Mouse (Mus musculus) ES-Bruce4 (cell line): ENCODE measurements around the gene Dclk1. TPM values are rescaled to one million over a fixed set of nuclear protein-coding genes. Genes with fewer than 3 reads are reported as not detected.
A peak's percentile ranks its signal among the peaks of the same experiment; 100 is the strongest.
"Not testable (repeated sequence)": the region's sequence is repeated elsewhere in the genome, so short reads cannot be mapped to it uniquely, and the experiment has no call there.

Experiments
- H3K27ac ChIP-seq: 2 replicates; pipeline ENCODE4 v1.5.1; 2012; ENCODE audit warnings: low read length, inconsistent platforms; ENCODE audit not compliant: insufficient read depth
- H3K27me3 ChIP-seq: 2 replicates; pipeline ENCODE4 v1.6.1; 2012; ENCODE audit warnings: mild to moderate bottlenecking, low read length, inconsistent platforms; ENCODE audit not compliant: control insufficient read depth, poor library complexity, insufficient read depth, severe bottlenecking
- H3K36me3 ChIP-seq: 2 replicates; pipeline ENCODE4 v1.6.1; 2012; ENCODE audit warnings: inconsistent platforms, mild to moderate bottlenecking, low read length, moderate library complexity; ENCODE audit not compliant: control insufficient read depth, poor library complexity, insufficient read depth, severe bottlenecking
- H3K4me1 ChIP-seq: one replicate; pipeline ENCODE4 v1.8.1; 2011; ENCODE audit warnings: low read length; ENCODE audit not compliant: control insufficient read depth, insufficient read depth
- H3K4me3 ChIP-seq: 2 replicates; pipeline ENCODE4 v1.5.1; 2011; ENCODE audit warnings: low read depth, mild to moderate bottlenecking, low read length
- H3K9ac ChIP-seq: 2 replicates; pipeline ENCODE4 v1.6.1; 2012; ENCODE audit warnings: low read depth, mild to moderate bottlenecking, inconsistent platforms; ENCODE audit not compliant: poor library complexity, severe bottlenecking
- H3K9me3 ChIP-seq: replicated peaks from 2 replicates; pipeline ENCODE4 v1.6.1; 2012; ENCODE audit warnings: mild to moderate bottlenecking, low read length, inconsistent platforms; ENCODE audit not compliant: control insufficient read depth, poor library complexity, insufficient read depth, severe bottlenecking
- CTCF ChIP-seq: IDR thresholded peaks from one replicate; pipeline ENCODE4 v1.8.1; 2011; ENCODE audit warnings: low read depth, low read length
- EP300 ChIP-seq: IDR thresholded peaks from 2 replicates; pipeline ENCODE4 v1.6.1; 2011; ENCODE audit warnings: low read depth, low read length; ENCODE audit not compliant: insufficient read depth
- POLR2A ChIP-seq: IDR thresholded peaks from one replicate; pipeline ENCODE4 v1.8.1; 2011; ENCODE audit warnings: low read length; ENCODE audit not compliant: insufficient read depth
- polyA plus RNA-seq: library from polyadenylated mRNA; stranded (reverse); fragments of >200 nt; gene quantifications from 2 replicates; pipeline ENCODE4 v1.2.4, GENCODE M21; 2011; ENCODE audit warnings: low read depth; ENCODE audit not compliant: missing spikeins, insufficient read depth, insufficient read length

Gene Dclk1
- 1.3 and 2.3 TPM in 2 replicates for polyA plus RNA-seq

DNA sequence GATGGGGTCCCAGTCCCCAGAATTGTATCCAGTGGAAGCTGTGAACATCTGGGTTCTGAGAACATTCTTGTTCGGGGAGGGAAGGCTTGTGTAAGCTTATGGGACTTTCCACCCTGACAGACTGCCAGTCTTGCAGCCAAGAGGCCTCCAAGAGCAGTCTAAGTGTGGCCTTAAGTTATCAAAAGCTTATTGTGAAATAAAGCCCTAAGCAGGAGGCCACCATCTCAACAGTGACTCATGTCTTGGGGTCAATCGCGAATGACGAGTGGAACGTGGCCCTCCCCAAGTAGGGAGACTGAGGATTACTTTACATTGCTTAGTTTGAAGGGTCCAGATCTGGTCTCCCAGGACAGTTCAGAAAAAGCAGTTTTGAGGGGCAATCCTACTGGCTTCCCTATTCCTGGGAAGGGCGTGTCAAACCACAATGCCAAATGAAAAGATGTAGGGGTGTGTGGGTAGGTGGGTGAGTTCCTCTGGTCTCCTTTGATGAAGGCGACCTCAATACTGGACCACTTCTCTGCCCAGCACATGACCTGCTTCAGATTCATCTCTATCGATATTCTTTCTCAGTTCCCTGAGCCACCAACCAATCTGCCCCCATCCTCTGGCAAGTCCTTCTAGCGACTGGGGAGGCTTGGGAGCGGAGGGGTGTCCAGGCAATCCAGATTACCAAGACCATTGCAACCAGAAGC is at the start of gene Dclk1:
Gene Dclk1 (plus strand): TSS at position 635 of the 692 bp plus-strand sequence.
- Histone ChIP-seq H3K9ac (no peak within 1 kb of the TSS), H3K36me3 (no peaks in the 10 kb centered on the region), H3K27ac (no peak within 1 kb of the TSS), H3K4me3 (peak within 1 kb of the TSS; percentile 56), H3K9me3 (no peaks in the 10 kb centered on the region), H3K27me3 (peaks cover 3% of the 10 kb centered on the region; the same call in 1 of the 2 replicates), H3K4me1 (no peaks in the 10 kb centered on the region)
- TF ChIP-seq POLR2A (no peak), EP300 (no peak), CTCF (no peak)

DNA sequence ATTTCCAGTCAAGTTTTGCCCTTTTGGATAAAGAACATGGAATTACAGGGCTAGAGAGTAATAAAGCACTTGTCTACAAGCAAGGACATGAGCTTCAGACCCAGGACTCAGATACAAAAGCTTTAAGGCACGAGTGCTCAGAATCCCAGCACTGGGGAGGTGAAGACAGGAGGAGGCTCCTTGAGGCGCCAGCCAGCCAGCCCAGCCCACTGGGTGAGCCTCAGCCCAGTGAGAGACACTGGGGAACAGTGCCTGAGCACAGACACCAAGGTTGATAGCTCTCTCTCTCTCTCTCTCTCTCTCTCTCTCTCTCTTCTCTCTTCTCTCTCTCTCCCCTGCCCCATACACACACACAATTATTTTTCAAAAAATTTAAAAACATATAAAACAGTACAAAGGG is 48.8 kb upstream of the Dclk1 start:
- no peak for TF ChIP-seq POLR2A
- H3K4me3 ChIP-seq, result no peak overlapping the region
- H3K36me3 ChIP-seq, result no peaks in the 10 kb centered on the region
- no peak overlapping the region for H3K9ac ChIP-seq
- no peaks in the 10 kb centered on the region for H3K9me3 ChIP-seq
- H3K27me3 ChIP-seq, result no peaks in the 10 kb centered on the region
- no peak overlapping the region for H3K27ac ChIP-seq
- H3K4me1 ChIP-seq, result no peaks in the 10 kb centered on the region

- Histone ChIP-seq H3K36me3 (no peaks in the 10 kb centered on the region), H3K4me1 (no peaks in the 10 kb centered on the region), H3K4me3 (no peak overlapping the region), H3K9ac (no peak overlapping the region), H3K9me3 (no peaks in the 10 kb centered on the region), H3K27me3 (no peaks in the 10 kb centered on the region), H3K27ac (no peak overlapping the region)
- TF ChIP-seq EP300 (no peak), CTCF (no peak), POLR2A (no peak)
Measured at GRCm38 (mm10) chr3:55194792-55195191, 47.4 kb upstream of the Dclk1 start.

DNA sequence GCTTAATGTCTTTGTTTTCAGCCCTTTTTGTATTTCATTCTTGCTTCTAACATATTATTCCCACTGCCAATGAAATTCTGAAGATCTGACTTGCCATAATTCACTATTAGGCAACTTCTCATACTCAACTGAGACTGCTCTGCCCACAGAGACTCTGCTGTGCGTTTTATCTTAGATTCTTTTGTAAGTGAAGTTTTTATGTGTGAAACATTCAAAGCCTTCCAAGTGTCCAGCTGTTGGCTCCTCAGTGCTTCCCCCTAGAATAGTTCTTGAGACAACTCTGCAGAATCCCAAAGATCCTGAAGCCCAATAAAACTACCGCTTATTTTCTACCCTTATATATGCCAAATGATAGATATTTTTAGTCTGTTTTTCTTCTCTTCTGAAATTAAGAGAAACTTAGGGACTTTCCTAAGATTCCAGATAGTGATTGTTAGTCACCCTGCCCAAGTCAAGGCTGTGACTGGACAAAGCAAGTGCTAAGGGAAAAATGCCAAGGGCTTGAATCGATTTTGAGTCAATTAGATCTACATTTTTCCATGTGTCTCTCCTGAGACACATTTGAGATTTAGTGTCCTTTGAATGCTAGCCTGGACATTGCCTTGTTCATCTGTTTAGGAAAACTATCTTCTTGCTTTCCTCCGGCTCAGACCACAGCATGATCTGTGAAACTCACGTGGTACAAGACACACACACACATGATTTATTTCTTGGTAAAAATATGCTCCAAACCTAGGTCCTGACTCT is 46.4 kb upstream of the Dclk1 start:
- Histone ChIP-seq H3K36me3 (no peaks in the 10 kb centered on the region), H3K4me3 (no peak overlapping the region), H3K27me3 (no peaks in the 10 kb centered on the region), H3K27ac (no peak overlapping the region), H3K4me1 (no peaks in the 10 kb centered on the region), H3K9me3 (no peaks in the 10 kb centered on the region), H3K9ac (no peak overlapping the region)
- TF ChIP-seq EP300 (no peak), CTCF (no peak), POLR2A (no peak)

DNA sequence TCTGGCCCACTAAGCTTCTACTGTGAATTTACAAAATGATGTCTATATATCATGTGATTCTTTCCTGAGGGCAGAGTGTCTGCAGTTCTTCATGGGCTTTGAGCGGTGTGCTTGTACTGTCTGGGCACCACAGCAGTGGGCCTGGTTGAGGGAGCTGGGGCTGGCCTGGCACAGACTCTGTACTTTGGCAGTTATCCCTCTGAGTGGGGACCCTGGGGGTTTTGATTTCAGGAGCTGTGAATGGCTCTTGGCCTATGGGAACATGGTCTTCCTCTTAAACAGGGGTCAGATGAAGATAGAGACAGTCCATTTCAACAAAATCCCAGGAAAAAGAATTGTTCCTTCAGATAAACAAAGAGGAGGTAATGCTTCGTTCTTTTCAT is 45.8 kb upstream of the Dclk1 start:
- Histone ChIP-seq H3K36me3 (no peaks in the 10 kb centered on the region), H3K9ac (no peak overlapping the region), H3K9me3 (no peaks in the 10 kb centered on the region), H3K27me3 (no peaks in the 10 kb centered on the region), H3K27ac (no peak overlapping the region), H3K4me1 (no peaks in the 10 kb centered on the region), H3K4me3 (no peak overlapping the region)
- no peak for TF ChIP-seq EP300
- TF ChIP-seq POLR2A, result no peak
- no peak for TF ChIP-seq CTCF

GRCm38 (mm10) chr3:55203621-55204020 is 38.5 kb upstream of the Dclk1 start:
- H3K27ac ChIP-seq, H3K9ac ChIP-seq, H3K4me3 ChIP-seq, H3K27me3 ChIP-seq, H3K4me1 ChIP-seq, H3K36me3 ChIP-seq, H3K9me3 ChIP-seq: not testable (repeated sequence)
